Mouse (Mus musculus) CH12.LX (cell line): ENCODE results near the gene Csrnp1.
A peak's percentile ranks its signal among the peaks of the same experiment; 100 is the strongest.

ENCODE experiments used
- BHLHE40 ChIP-seq: IDR thresholded peaks from 2 replicates; pipeline ENCODE4 v1.6.1; 2011; ENCODE audit warnings: mild to moderate bottlenecking, low read depth, low read length, improper control_type of control experiment
- CHD1 ChIP-seq: IDR thresholded peaks from 2 replicates; pipeline ENCODE4 v1.6.1; 2012; ENCODE audit warnings: low read depth, low read length, improper control_type of control experiment, inconsistent platforms
- CTCF ChIP-seq, 2 experiments: IDR thresholded peaks in 1 of 2; conservative IDR thresholded peaks in 1 of 2; 2 replicates each; pipeline ENCODE4 v1.5.1; 2011 to 2012; ENCODE audit warnings: low read depth in 2 of 2, low read length in 2 of 2, improper control_type of control experiment in 1 of 2, inconsistent platforms in 1 of 2, mild to moderate bottlenecking in 1 of 2, moderate library complexity in 1 of 2
- ELF1 ChIP-seq: IDR thresholded peaks from 2 replicates; pipeline ENCODE4 v1.6.1; 2014; ENCODE audit warnings: low read depth, mild to moderate bottlenecking, inconsistent platforms, low read length, improper control_type of control experiment
- EP300 ChIP-seq: IDR thresholded peaks from 2 replicates; pipeline ENCODE4 v1.6.1; 2011; ENCODE audit warnings: low read length, improper control_type of control experiment
- JUND ChIP-seq: conservative IDR thresholded peaks from 2 replicates; pipeline ENCODE4 v1.6.1; 2011; ENCODE audit warnings: low read depth, low read length, improper control_type of control experiment
- KAT2A ChIP-seq: IDR thresholded peaks from 2 replicates; pipeline ENCODE4 v1.6.1; 2012; ENCODE audit warnings: low read length, improper control_type of control experiment, inconsistent platforms; ENCODE audit not compliant: insufficient replicate concordance
- MYC ChIP-seq: IDR thresholded peaks from 2 replicates; pipeline ENCODE4 v1.6.1; 2011; ENCODE audit warnings: low read depth, mild to moderate bottlenecking, improper control_type of control experiment, low read length
- PAX5 ChIP-seq: IDR thresholded peaks from 2 replicates; pipeline ENCODE4 v1.6.1; 2012; ENCODE audit warnings: low read length, inconsistent platforms, mixed read lengths
- POLR2AphosphoS2 ChIP-seq: IDR thresholded peaks from 2 replicates; pipeline ENCODE4 v1.6.1; 2011; ENCODE audit warnings: low read depth, low read length, improper control_type of control experiment
- RCOR1 ChIP-seq: conservative IDR thresholded peaks from 2 replicates; pipeline ENCODE4 v1.6.1; 2012; ENCODE audit warnings: low read depth, mild to moderate bottlenecking, inconsistent platforms, low read length, improper control_type of control experiment
- USF1 ChIP-seq: IDR thresholded peaks from 2 replicates; pipeline ENCODE4 v1.6.1; 2014; ENCODE audit warnings: low read depth, mild to moderate bottlenecking, inconsistent platforms, low read length, improper control_type of control experiment
- ZKSCAN1 ChIP-seq: IDR thresholded peaks from 2 replicates; pipeline ENCODE4 v1.6.1; 2012; ENCODE audit warnings: low read depth, inconsistent platforms, low read length, improper control_type of control experiment, borderline replicate concordance
- ZNF384 ChIP-seq: IDR thresholded peaks from 2 replicates; pipeline ENCODE4 v1.6.1; 2012; ENCODE audit warnings: low read depth, low read length, improper control_type of control experiment, inconsistent platforms

GRCm38 (mm10) chr9:119996080-119996479 lies 11.6 kb upstream of the Csrnp1 start:
- peak; percentile 92 for TF ChIP-seq ZNF384
- TF ChIP-seq ELF1, result no peak
- TF ChIP-seq KAT2A, result no peak
- TF ChIP-seq CTCF (conservative IDR thresholded peaks at IDR 0.05 in 1 of 2, IDR thresholded peaks at IDR 0.05 in 1 of 2; ENCODE audit: low read depth in 2 of 2, low read length in 2 of 2), result no peak
- no peak for TF ChIP-seq PAX5
- TF ChIP-seq EP300, result peak; percentile 74
- no peak; the same call in 1 of the 2 replicates for TF ChIP-seq JUND
- no peak for TF ChIP-seq CHD1
- TF ChIP-seq RCOR1, result no peak
- peak; percentile 77; the same call in 1 of the 2 replicates for TF ChIP-seq MYC
- TF ChIP-seq POLR2AphosphoS2, result no peak
- no peak for TF ChIP-seq USF1
- no peak for TF ChIP-seq ZKSCAN1
- peak; percentile 56 for TF ChIP-seq BHLHE40
